Mouse (Mus musculus): ENCODE data around the gene Gm21985.
A peak's percentile ranks its signal among the peaks of the same experiment; 100 is the strongest.
"Not testable (repeated sequence)": the region's sequence is repeated elsewhere in the genome, so short reads cannot be mapped to it uniquely, and the experiment has no call there.

The Gm21985 gene

DNA sequence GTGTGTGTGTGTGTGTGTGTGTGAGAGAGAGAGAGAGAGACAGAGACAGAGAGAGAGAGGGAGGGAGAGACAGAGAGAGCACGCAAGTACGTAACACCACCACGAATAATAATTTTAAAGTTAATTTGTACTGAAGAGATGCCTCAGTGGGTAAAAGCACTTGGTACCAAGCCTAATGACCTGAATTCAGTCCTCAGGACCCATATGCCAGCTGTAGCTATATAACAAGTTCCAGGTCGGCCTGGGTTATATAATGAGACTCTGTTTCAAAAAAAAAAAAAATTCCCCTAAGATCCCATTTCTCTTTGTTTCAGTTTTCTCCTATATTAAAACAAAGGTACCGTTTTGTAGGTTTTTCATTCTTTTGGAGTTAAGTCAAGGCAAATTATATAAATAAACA, 124.7 kb downstream of the Gm21985 start:
- DNase-seq (ENCODE audit: low read depth in 1 of 2, low spot score in 2 of 2) = no peak

DNA sequence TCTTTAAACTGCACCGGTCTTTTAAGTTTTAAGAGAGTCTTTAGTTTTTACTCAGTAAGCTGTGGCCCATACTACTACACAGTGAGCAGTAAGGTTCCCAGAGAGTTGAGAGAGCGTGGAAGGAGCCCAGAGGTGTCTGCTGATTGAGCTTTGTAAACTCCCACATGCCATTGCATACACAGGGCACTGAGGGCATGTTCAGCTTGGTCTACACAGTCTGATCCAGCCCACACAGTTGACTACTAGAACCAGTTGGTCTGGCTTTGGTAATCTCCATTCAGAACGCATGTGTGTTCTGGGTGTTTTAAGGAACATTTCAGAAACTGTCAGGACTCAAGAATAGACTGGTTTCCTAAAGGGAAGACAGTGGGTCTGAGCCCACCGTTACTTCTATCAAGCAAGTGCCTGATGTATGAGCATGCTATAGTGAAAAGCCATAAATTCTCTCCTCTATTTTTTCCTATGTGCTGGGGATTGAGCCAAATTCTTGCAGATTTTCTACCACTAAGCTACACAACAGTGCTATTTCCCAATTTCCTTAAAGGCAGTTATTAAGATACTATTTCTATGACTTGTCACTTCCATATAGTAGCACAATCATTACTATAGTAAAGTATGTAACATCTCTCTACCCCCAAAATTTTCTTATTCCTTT, 125.4 kb downstream of the Gm21985 start:
- DNase-seq (ENCODE audit: low read depth in 1 of 2, low spot score in 2 of 2) = no peak

GRCm38 (mm10) chr2:112392689-112393088, 126.6 kb downstream of the Gm21985 start:
- no peak for DNase-seq (ENCODE audit: low read depth in 1 of 2, low spot score in 2 of 2)

DNA sequence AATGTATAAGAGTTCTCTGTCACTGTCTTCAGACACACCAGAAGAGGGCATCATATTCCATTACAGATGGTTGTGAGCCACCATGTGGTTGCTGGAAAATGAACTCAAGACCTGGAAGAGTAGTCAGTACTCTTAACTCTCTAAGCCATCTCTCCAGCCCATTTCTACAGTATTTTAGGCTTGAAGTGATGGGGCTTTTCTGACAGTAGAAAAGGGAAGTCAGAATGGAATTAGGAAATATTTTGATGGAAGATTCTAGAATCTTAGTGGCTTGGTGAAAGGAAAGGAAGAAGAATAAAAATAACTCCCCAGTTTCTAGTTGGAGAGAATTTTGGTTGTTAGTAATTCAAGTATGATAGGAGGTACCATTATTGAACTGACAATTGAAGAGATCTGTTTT, 127.8 kb downstream of the Gm21985 start:
- DNase-seq (ENCODE audit: low read depth in 1 of 2, low spot score in 2 of 2) = no peak

DNA sequence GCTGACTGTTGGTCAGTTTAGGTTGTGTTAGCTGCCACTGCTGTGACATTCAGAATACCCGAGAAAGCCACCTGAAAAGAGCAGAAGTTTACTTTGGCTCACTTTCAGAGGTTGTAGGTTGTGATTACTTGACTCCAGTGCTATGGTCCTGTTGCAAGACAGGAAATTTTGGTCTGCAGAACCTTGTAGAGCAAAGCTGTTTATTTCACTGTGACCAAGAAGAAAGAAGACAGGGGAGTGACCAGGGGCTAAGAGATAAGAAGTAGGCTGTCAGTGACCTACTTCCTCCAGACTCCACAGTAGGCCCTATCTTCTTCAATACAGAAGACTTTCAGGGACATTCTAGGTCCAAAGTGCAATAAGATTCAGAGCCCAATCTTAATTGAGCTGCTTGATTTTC, 130.5 kb downstream of the Gm21985 start:
- DNase-seq (ENCODE audit: low read depth in 1 of 2, low spot score in 2 of 2) = no peak

DNA sequence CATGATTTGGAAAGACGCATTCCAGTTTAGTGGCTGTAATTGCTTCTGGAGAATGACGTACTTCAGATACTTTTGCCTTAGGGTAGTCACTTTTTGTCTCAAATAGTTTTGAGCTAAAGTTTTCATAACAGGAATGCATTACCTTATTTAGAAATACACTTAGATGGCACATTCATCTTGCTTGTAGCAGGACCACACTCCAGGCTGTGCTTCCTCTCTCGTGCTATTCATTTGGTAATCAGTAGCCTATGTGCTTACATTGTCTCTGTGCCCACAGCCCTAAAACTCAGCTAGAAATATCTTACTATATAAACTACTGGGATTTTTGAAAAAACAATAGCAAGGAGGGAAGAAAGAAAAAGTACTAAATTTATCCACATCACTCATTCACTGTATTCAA, 140.9 kb downstream of the Gm21985 start:
- DNase-seq (ENCODE audit: low read depth in 1 of 2, low spot score in 2 of 2) = no peak

- DNase-seq (ENCODE audit: low read depth in 1 of 2, low spot score in 2 of 2) = no peak
These were observed 159.2 kb downstream of the Gm21985 start for GRCm38 (mm10) chr2:112425308-112425707.

GRCm38 (mm10) chr2:112428534-112428933, 162.4 kb downstream of the Gm21985 start:
- not testable (repeated sequence) for DNase-seq (ENCODE audit: low read depth in 1 of 2, low spot score in 2 of 2)

GRCm38 (mm10) chr2:112429665-112430064, 163.6 kb downstream of the Gm21985 start:
- DNase-seq (ENCODE audit: low read depth in 1 of 2, low spot score in 2 of 2) = no peak

DNA sequence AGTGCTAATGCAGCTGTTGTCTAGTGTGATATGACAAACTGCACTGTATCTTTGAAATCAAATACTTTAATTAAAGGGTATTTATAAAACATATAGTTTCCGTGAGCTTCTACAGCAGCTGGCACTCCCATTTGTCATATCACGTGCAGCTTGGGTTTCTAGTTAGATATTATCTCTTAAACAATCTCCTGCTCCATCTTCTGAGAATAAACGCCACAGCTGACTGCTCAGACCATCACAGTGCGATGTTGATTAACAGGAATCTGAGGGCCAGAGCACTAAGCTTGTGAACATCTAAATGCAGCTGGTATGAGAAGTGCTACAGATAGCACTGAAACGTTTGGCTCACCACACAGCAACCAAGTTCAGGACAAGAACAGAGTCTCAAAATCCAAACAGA, 164.3 kb downstream of the Gm21985 start:
- no peak for DNase-seq (ENCODE audit: low read depth in 1 of 2, low spot score in 2 of 2)

GRCm38 (mm10) chr2:112432523-112432922, 166.4 kb downstream of the Gm21985 start:
- DNase-seq (ENCODE audit: low read depth in 1 of 2, low spot score in 2 of 2) = no peak

GRCm38 (mm10) chr2:112433359-112433758, 167.2 kb downstream of the Gm21985 start:
- no peak for DNase-seq (ENCODE audit: low read depth in 1 of 2, low spot score in 2 of 2)

DNA sequence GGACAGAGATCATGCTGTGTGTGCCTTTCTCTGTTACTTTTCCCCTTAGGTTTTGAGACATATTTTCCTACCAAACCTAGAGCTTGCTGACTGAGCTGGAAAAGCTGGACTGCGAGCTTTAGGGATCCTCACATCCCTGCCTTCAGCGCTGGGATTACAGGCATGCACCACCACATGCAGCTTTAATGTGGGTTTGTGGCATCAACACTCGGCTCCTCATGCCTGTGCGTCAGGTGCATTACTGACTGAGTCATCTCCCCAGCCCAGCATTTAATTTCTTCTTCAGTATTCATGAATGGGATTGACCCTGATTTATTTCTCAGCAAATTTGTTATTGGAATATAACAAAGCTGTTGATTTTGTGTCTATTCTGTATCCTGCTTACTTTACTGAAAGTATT, 170.2 kb downstream of the Gm21985 start:
- no peak for DNase-seq (ENCODE audit: low read depth in 1 of 2, low spot score in 2 of 2)

DNA sequence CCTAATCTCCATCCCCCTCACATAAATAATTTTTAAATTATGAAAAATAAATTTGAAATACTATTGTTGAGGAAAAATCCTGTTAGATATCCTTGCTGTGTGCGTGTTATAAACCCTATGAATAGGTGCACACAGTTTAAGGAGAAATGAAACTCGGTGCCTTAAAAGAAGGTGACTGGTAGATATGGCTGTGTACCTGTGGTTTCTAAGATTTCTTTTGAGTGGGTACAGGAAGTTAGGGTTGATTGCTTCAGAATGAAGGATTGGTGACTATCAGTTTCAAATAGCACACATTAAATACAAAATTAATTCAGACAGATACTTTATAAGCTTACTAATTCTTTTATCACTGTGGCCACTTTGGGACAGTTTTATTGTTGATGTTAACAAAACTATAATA, 171.5 kb downstream of the Gm21985 start:
- no peak for DNase-seq (ENCODE audit: low read depth in 1 of 2, low spot score in 2 of 2)

DNA sequence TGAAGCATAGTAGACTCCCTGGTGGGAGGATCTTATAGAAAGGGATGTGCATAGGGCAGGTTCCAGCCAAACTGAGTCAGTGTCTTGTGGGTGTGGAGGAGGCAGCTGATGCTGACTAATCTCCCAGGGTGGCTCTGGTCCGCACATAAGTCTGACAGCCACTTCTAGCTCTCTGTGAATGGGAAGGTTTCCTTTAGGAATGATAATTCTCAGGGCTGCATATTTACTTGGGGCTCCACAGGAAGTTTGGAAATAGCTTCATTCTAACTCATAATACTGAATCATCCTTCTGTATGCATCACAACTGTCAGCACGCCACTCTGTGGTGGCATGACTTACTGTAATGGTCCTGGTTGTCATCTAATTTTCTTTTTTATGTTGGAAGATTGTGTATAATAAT, 177.4 kb downstream of the Gm21985 start:
- no peak for DNase-seq (ENCODE audit: low read depth in 1 of 2, low spot score in 2 of 2)

DNA sequence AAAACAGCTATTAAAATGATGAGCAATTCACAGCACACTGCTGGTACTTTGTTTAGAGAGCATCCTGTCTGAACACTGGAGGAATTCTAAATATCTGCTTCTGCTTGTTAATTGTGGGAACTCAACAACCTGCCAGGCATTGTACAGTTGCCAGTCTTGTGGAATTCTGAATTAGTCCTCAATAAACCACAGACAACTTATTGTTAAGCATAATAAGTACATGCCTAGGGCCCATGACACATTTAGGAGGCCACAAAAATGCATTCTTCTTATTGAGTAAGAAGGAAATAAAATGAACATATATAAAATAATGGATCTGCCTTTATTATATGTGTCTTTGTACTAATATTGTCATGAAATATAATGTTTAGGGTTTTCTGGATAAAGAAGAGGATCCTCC, 179.4 kb downstream of the Gm21985 start:
- no peak for DNase-seq (ENCODE audit: low read depth in 1 of 2, low spot score in 2 of 2)

DNA sequence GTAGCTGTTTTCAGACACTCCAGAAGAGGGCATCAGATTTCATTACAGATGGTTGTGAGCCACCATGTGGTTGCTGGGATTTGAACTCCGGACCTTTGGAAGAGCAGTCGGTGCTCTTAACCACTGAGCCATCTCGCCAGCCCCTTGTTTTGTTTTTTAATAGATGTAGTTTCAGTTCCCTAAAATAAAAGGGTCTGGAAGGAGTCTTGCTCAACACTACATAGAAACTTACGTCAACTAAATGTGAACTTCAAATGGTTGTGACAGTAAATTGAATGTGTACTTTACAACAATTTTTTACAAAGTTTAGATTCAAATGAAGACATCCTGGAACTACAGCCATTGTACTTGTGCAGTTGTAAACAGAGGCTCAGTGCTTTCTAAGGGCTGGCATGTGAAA, 181.9 kb downstream of the Gm21985 start:
- DNase-seq (ENCODE audit: low read depth in 1 of 2, low spot score in 2 of 2) = peak in 1 of 2 experiments; percentile 10

GRCm38 (mm10) chr2:112448510-112449059, 182.5 kb downstream of the Gm21985 start:
- no peak for DNase-seq (ENCODE audit: low read depth in 1 of 2, low spot score in 2 of 2)

DNA sequence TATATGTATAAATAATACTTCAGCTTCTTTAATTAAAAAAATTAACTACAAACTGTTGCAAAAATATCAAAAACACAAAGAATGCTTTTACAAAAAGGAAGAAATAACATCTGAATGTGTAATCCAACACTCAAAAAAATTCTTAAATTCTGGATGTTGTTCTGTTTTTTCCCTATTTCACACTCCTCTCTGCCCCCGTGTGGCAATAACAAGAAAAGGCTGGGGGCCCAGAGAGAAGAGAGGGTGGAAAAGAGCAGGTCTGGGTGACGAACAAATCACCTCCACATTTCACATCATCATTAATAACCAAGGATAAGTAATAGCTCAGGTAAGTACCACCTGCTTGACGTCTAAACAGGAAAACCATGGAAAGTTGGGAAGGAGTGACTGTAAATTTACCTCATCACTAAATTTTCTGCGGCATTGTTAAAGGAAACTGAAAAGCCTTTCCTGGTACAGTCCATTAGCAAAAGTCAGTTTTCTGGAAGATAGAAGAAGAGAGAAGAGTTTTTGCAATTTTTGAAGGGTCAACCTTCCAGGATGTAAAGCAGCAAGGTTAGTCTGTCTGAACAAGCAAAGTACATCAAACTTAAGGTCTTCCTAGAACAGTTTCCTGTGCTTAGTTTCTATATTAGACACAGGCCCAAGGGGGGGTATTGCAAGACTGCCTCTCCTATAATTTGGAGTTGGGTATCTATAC, 183.6 kb downstream of the Gm21985 start:
- no peak for DNase-seq (ENCODE audit: low read depth in 1 of 2, low spot score in 2 of 2)

DNA sequence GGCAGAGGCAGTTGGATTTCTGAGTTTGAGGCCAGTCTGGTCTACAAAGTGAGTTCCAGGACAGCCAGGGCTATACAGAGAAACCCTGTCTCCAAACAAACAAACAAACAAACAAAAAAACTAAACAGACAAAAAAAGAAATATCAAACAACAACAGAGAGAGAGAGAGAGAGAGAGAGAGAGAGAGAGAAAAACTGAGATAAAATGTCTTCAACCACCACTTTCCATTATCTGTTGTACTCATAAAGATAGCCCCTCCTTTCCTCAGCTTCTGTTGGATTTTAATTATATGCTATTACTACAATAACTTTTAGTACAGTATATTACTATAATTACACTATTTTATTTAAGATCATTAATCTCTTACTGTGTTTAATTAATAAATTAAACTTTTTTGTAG, 186.4 kb downstream of the Gm21985 start:
- DNase-seq (ENCODE audit: low read depth in 1 of 2, low spot score in 2 of 2) = not testable (repeated sequence)

GRCm38 (mm10) chr2:112454125-112454861, 188.2 kb downstream of the Gm21985 start:
- no peak for DNase-seq (ENCODE audit: low read depth in 1 of 2, low spot score in 2 of 2)
